Mouse (Mus musculus) lung, adult 2 months (tissue): ENCODE measurements around the gene Aurkb. TPM values are rescaled to one million over a fixed set of nuclear protein-coding genes. Genes with fewer than 3 reads are reported as not detected.

Experiments used
- DNase-seq: peaks from one replicate; pipeline ENCODE4 v3.0.0; 2022
- H3K4me1 ChIP-seq: fragments of 200-500 bp; 2 replicates; pipeline ENCODE4 v1.6.1; 2011; ENCODE audit warnings: low read length; ENCODE audit not compliant: control insufficient read depth, insufficient read depth
- H3K4me3 ChIP-seq: fragments of 200-500 bp; replicated peaks from 2 replicates; pipeline ENCODE3; 2011; ENCODE audit warnings: low read depth, mild to moderate bottlenecking, control low read depth, low read length; ENCODE audit errors: extremely low read depth
- CTCF ChIP-seq: fragments of 200-500 bp; IDR thresholded peaks from 2 replicates; pipeline ENCODE4 v1.5.1; 2011; ENCODE audit warnings: mild to moderate bottlenecking, low read length, control low read depth; ENCODE audit not compliant: insufficient read depth
- POLR2A ChIP-seq: fragments of 200-500 bp; IDR thresholded peaks from 2 replicates; pipeline ENCODE4 v1.6.1; 2011; ENCODE audit warnings: low read depth, mild to moderate bottlenecking, control low read depth, low read length, borderline replicate concordance; ENCODE audit errors: extremely low read depth
- WGBS: fragments of 180-500 bp; shearing (Covaris S2); methylation state at CpG from one replicate; pipeline ENCODE4 v1.1.7; 2018; 5-methylcytosine and 5-hydroxymethylcytosine counted together
- polyA plus RNA-seq: library from polyadenylated mRNA; depleted of rRNA; stranded (reverse); fragments of >200 nt; gene quantifications from 2 replicates; pipeline ENCODE4 v1.2.3, GENCODE M21; 2012

Gene Aurkb
- polyA plus RNA-seq, 1 experiment: 6.8 TPM

GRCm38 (mm10) chr11:69071262-69071661 lies 25.8 kb downstream of the Aurkb start:
- DNase-seq: no peak
- 31% methylated on average over 9 of the region's 9 CpGs for WGBS
- Histone ChIP-seq H3K4me3 (peak overlapping the region; percentile 99), H3K4me1 (peaks cover 14% of the 10 kb centered on the region)
- TF ChIP-seq POLR2A: no peak
- no peak for TF ChIP-seq CTCF

- H3K4me3 ChIP-seq: no peak overlapping the region
- TF ChIP-seq POLR2A (no peak), CTCF (no peak)
- DNase-seq: no peak
- H3K4me1 ChIP-seq: peaks cover 9% of the 10 kb centered on the region
- WGBS: 81% methylated on average over 11 of the region's 11 CpGs
Observed at GRCm38 (mm10) chr11:69072234-69072633, 26.8 kb downstream of the Aurkb start.

DNA sequence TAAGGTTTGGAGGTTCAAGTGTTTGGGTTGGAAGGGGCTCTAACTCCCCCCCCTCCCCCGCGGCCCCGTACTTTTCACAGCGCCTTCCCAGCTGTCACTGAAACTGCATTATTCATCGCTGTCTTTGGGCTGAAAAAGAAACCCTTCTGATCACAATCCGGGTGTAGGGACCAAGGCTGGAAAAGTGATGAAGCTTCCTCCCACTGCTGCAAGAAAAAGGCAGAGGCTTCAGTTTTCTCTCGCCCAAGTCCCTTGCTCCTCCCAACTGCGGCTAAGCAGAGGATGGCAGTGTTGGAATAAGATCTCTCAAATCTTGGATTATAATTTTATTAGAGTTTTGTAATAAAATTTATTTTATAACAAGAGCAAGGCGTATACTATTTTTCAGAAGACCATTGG lies 27.2 kb downstream of the Aurkb start:
- Histone ChIP-seq H3K4me1 (peaks cover 9% of the 10 kb centered on the region), H3K4me3 (peak overlapping the region; percentile 31)
- TF ChIP-seq CTCF (no peak), POLR2A (no peak)
- DNase-seq: no peak
- WGBS: 16% methylated on average over 9 of the region's 9 CpGs

DNA sequence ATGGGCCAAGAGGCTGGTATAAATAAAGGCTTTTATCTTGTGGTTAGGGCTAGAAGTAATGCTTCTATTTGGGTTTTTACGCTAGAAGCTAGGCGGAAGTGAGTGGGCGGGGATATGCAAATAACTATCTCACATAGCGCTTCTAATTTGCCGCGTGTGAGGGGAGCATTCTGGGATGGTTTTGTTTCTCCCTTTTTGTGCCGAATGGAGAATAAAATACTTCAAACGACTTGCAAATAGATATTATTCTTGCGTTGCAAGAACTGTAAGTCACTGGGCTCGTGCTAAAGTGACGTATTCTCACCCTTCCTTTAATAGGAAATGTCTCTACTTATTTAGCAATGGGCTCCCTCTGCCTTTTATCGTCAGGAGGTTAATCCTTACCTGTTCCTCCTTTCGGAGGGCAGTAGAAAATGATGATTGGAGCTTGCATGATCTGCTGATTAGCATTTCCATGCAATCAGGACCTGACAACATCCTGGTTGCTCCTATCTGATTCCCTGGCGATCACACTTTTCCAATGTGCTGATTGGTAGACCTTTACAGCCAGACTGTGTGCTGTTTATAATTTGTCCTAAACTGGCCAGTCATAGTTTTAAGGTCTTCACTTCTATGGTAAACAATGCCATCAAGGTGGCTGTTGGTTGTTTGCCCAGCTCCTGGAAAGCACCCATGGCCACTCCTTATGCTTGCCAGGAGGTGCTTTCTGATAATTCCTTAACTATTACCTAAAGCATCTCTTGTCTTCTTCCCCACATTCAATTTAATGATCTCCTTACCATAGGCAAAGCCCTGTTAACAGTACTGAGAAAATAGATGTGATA lies 27.8 kb downstream of the Aurkb start:
- DNase-seq: peak; percentile 61
- H3K4me1 ChIP-seq: peaks cover 9% of the 10 kb centered on the region
- WGBS: under 1% methylated on average over 14 of the region's 14 CpGs
- no peak overlapping the region for H3K4me3 ChIP-seq
- TF ChIP-seq CTCF (no peak), POLR2A (peak; percentile 62; the same call in 1 of the 2 replicates)

DNA sequence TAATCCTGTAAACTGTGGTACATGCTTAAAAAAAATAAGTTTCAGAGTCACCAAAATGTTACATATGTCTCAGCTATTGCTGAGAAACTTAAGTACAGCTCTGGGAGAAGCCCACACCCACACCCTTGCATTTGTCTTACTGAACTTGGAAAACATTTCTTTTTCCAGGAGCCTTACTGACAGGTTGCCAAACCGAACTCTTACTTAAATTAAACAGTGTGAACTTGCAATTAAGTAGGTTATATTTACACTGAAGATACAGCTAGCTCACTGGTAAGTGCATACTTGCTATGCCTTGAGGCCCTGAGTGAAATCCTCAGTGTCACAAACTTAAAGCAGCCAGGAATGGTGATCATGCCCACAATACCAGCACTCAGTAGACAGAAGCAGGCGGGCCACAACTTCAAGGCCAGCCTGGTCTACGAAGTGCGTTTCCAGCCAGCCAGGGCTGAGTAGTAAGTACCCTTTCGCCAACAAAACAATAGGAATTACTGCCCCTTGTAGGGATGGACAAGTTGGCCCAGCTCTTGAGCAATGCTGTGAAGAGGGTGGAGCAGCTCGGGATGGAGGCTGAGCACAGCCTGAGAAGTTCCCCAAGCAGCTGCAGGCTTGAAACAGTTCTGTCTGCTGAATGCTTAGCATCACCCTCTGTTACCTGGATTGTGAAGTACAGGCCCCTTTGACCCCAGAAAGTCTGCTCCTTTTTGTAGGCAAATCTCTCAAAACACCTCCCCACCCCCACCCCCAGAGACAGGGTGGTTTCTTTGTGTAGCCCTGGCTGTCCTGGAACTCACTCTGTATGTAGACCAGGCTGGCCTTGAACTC lies 28.7 kb downstream of the Aurkb start:
- no peak for TF ChIP-seq POLR2A
- no peak for TF ChIP-seq CTCF
- H3K4me1 ChIP-seq: peaks cover 9% of the 10 kb centered on the region
- WGBS: 39% methylated on average over 6 of the region's 6 CpGs
- DNase-seq: no peak
- H3K4me3 ChIP-seq: no peak overlapping the region

DNA sequence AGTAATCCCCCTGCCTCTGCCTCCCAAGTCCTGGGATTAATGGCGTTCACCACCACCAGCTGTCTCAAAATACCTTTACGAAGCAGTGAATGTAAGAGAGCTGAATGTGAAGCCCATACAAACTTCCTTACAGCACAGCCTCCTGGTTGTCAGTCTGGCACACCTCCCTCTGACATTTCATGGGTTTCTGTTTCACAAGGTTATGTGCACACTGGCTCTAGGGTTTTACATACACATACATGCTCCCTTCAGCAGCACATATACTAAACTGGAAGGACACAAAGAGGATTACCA lies 29.3 kb downstream of the Aurkb start:
- TF ChIP-seq POLR2A: no peak
- TF ChIP-seq CTCF: no peak
- no peak overlapping the region for H3K4me3 ChIP-seq
- peaks cover 9% of the 10 kb centered on the region for H3K4me1 ChIP-seq
- 72% methylated on average over 2 of the region's 2 CpGs for WGBS
- no peak for DNase-seq

DNA sequence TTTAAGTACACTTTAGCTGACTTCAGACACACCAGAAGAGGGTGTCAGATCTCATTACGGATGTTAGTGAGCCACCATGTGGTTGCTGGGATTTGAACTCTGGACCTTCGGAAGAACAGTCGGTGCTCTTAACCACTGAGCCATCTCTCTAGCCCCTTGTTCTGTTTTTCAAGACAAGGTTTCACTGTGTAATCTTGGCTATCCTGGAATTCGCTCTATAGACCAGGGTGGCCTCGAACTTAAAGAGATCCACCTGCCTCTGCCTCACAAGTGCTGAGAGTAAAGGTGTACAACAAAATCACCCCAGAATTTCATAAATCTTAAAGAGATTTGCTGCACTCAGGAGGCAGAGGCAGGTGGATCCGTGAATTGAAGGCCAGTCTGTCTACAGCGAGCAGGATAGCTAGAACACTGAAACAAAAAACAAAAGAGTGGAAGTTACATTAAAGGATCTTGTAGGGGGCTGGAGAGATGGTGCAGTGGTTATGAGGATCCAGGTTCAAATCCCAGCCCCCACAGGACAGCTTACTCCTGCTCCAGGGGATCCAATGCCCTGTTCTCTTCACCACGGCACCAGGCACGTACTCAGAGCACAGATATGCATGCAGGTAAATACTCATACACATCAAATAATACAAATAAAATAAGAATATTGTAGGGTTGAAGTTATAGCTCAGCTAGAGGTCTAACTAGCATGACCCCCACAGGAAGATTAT lies 30.5 kb downstream of the Aurkb start:
- Histone ChIP-seq H3K4me3 (no peak overlapping the region), H3K4me1 (peaks cover 9% of the 10 kb centered on the region)
- 51% methylated on average over 9 of the region's 9 CpGs for WGBS
- TF ChIP-seq CTCF: no peak
- no peak for TF ChIP-seq POLR2A
- DNase-seq: no peak

GRCm38 (mm10) chr11:69076572-69076971 lies 31.1 kb downstream of the Aurkb start:
- WGBS: 65% methylated on average over 5 of the region's 5 CpGs
- no peak for TF ChIP-seq CTCF
- no peak for TF ChIP-seq POLR2A

DNA sequence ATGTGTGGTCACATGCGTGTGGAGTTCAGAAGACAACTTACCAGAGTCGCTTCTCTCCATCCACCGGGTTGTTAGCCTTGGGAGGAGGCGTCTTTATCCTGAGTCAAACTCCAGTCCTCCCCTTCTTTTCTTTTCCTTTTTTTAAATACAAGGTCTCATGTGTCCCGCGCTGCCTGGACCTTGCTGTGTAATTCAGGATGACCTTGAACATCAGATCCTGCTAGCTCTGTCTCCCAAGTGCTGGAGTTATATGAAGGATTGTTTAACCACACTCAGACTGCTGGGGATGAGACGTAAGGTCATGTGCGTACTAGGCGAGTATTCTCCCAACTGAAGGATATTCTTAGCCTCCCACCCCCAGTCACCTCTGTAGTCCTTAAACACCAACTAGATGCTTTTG lies 31.9 kb downstream of the Aurkb start:
- no peak for TF ChIP-seq CTCF
- no peak for TF ChIP-seq POLR2A
- Histone ChIP-seq H3K4me1 (peaks cover 6% of the 10 kb centered on the region; the same call in 1 of the 2 replicates), H3K4me3 (no peak overlapping the region)
- WGBS: 82% methylated on average over 9 of the region's 9 CpGs
- no peak for DNase-seq

More at GRCm38 (mm10) chr11:69076572-69076971, 31.1 kb downstream of the Aurkb start:
- DNase-seq: no peak
- Histone ChIP-seq H3K4me3 (no peak overlapping the region), H3K4me1 (peaks cover 6% of the 10 kb centered on the region; the same call in 1 of the 2 replicates)
